Mouse (Mus musculus) kidney, postnatal 14 days (tissue): ENCODE measurements around the gene Col28a1.

Experiments used
- DNase-seq: peaks from one replicate; pipeline ENCODE4 v3.0.0; 2022; ENCODE audit warnings: mixed read lengths

Col28a1 gene

DNA sequence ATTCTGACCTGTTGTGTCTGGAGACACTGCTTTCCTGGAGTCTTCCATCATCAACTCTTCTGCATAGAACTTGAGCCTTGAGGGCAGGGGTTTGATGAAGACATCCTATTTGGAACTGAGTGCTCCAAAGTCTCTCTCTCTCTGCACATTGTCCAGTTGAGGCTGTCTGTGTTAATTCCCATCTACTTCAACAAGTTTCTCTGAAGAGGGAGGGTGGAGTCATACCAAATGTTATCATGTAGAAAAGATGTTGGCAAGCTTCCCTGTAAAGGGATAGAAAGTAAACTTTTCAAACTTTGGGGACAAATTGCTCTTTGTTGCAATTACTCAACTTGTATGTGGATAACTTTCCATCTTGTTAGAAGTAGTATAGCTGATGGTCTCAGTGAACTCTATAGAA is at the start of gene Col28a1:
Col28a1 (minus strand) TSS at position 101 of the 400 bp plus-strand sequence.
- no peak for DNase-seq

DNA sequence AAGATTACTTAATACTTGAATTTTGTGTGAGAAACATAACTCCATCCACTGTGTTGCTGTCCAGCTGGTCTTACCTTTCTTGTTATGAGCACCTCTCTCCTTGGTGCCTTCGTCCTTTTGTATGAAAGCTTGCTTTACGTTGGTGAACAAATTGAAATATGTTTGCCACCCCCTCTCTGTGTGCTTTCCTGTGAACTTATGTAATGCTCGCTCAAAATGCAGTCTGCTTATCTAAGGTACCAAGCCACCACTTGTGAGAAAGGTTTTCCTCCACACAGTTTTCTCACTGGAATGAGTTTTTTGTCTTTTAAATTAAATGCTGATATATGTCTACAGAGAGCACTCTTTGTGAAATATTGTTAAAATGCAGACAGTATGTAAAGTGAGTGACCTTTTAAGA is 36.2 kb upstream of the Col28a1 start:
- DNase-seq: no peak

DNA sequence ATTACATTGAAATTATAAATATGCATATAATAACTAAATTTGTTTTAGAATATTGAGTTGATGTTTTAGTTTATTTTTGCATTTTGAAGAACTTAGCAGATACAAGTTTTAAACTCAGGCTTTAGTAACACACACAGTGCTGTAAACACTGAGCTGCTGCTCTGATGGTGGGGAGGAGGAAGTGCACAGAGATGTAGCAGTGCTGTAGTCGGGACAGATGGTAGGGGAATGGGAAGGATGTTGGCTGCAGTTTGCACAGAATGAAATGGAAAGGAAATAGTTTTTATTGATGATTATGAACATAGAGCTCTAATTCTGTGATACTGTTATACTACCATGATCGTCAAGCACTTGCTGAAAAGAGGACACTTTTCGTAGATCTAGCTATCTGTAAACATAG is 34.6 kb upstream of the Col28a1 start:
- DNase-seq: no peak

DNA sequence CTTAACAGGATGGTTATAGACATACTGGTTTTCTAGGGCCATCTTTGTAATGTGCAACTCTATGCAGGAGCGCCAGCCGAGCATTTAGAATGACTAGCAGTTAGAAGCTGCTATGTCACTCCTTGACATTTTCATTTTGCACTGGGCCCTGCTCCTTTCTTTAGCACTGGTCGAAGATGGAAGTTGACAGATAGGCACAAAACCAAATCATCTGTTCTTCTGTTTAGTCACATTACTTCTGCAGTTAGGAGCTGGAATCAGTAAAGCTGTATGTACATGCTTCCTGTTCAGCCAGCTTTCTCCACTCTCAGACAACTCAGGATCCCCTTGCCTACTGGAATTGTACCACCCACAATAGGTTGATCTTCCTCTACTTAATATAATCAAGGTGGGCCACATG is 18.2 kb upstream of the Col28a1 start:
- DNase-seq: no peak

DNA sequence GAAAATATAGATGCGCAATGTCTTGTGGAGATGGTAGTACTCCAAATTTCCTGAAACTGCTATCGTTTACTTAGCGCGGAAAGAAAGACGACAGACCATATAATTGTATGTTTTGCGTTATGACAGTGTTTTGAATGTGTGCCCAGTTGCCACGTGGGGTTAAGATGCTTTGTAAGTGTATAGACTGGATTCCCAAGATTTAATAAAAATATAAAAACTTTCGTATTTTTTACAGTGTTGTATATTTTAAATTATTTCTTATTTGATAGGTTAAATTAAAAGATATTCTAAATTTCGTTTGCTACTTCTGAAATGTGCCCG is 17.4 kb upstream of the Col28a1 start:
- no peak for DNase-seq

DNA sequence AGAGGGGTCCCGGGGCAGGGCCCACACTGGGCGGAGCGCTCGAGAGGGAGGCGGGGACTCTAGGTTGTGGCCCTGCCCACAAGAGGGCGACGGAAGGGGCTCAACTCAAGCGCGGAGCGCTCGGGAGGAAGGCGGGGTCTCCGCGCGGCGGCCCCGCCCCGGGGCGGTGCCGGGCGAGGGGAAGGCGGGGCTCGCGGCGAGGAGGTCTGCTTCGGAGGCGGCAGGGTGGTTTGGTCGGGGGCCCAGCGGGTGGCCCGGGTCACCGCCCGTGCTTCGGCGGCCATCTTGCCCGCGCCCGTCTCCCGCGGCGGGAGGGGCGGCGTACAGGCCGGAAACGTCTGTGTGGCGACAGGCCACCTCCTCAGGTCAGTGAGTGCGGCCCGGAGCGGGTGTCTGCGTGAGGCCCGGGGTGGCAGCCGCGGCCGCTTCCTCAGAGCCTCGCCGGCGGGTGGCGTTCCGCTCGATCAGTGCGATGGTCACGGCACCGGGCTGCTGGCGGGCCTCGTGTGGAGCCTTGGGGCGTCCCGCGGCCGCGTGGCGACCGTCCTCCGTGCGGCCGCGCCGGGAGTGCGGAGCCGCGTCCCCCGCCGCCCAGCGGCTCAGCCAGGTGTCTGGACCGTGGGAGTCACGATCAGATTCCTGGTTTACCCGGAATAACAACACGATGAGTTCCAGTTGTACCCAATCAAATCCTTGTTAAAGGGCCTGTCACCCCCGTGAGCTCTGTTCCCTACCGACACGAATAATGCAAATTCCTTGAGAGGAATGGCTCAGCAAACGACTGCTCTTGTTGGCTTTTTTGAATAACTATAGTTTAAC is 16.8 kb upstream of the Col28a1 start, which contains the start of gene Mios:
Mios (plus strand) TSS at position 176 of the 819 bp plus-strand sequence.
- DNase-seq: peak; percentile 94

DNA sequence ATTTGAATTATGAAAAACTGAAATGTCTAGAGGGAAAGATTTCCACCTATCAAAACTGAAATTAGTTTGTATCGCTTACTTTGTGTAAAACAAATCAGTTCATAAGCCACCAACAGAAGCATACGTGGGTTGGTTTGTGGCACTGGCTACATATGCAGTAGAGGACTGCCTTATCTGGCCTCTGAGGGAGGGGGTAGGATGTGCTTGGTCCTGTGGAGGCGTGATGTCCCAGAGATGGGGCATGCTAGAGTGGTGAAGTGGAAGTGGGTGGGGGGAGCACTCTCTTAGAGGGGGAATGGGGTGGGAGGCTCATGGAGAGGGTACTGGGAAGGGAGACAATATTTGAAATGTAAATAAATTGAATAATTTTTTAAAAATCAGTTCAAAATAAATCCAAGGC is 2.5 kb downstream of the Col28a1 start:
- DNase-seq: no peak

DNA sequence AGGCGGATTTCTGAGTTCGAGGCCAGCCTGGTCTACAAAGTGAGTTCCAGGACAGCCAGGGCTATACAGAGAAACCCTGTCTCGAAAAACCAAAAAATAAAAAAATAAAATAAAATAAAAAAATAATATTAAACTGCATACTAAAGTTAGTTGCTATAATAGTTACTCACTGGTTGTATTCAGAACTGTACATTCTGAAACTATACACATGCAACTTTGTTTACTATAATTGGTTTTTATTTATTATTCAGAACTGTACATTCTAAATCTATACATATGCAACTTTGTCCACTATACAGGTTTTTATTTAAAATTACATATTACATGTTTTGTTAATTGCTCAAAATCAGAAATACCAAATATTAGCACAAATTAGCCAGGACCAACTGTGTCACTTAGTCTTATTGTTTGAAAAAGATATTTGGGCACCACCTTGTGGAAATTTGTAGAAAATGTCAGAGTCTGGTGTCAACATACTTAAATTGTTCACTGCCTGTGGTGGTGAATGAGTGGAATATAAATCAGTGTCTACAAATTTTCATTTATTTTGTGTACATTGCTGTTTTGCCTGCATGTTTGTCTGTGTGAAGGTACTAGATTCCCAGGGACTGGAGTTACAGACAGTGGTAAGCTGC is 3.7 kb downstream of the Col28a1 start:
- DNase-seq: no peak

DNA sequence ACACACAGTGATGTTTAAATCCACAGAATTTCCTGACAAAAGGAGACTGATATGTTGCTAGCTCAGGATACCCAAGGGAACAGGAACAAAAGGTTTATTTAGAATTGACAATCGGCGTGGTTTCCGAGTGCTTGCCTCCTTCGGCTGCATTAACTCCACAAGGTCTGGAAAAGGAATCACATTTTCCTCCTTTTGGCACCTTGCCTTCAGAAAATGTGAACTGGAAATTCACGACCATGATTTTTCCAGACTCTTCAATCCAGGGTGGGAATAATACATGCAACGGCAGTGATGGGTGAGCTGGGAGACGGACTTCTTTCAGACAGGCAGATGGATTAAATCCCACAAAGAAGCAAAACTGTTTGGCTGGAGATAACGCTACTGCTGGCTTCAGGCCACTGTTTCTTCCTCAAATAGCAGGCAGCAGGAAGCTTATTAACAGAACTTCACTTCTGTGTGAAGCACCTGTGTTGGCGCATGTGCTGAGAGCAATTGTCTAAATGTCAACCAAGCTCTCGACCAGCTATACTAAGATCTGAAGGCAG is 13.9 kb downstream of the Col28a1 start:
- DNase-seq: peak; percentile 8

DNA sequence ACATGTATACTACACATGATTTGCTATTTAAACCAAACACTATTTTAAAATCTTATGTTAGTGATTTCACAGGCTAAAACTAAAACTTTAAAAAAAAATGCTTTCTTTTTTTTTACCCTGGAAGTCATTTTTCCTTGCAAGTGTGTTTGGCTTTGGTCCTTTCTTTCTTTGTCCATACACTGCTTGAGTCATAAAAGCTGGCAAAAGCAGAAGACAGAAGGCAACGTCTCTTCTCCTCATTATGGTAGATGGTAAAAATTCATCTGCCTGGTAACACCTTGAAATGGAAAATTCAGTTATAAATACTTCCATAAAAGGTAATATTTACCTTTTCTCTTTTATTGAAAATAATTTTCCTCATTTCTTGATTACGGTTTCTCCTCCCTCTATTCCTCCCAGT is 16.3 kb downstream of the Col28a1 start:
- DNase-seq: no peak

DNA sequence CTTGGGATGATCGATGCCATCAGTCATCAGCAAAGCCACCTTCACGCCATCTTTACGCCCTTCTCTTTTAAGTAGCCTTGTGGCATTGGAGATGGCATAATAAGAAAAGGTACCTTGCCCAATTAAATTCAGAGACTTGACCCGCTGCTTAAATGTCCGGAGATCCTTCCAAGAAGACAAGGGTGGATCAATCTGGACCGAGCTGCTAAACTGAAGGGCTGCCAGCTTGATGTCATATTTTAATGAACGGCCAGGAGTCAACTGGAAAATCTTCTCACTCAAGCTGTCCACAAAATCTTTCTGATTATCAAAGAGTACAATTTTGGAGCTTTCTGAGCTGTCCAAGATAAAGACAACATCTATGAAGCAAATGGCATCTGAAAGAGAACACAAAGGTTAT is 17.1 kb downstream of the Col28a1 start:
- DNase-seq: no peak

DNA sequence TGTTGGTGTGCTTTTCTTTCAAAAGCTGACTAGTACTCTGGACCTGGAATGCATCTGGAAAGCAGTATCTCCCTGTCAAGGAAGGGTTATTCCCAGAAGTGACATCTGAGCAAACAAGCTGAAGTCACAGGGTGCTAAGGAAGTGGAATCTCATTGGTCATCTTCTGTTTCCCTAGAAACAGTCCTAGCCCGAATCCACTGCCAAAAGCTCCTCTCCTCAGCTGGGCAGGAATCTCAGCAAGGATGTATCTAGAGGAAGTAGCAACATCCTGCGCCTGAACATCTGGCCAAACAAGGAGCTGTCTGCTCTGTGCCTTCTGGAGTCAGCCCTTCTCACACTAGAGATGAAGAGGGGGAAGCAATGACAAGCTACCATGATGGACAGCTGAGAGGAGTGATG is 18.4 kb downstream of the Col28a1 start:
- DNase-seq: peak; percentile 22

DNA sequence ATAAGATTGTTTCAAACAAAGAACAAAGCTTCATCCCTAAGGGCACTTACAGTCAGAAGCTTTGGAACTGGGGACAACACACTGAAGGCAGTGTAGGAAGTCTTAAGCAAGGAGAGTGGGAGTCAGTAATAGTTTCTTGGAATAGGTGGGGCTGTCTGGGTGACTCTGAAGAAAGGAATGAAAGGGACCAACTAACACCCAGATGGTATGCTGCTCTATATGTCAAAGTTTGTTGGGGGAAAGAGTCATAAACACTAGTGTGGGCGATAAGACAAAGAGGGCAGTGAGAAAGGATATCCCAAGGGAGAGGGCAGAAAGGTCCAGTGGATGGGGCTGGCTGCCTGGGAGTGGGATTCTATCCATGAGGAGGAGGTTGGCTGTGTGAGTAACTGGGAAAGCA is 20.3 kb downstream of the Col28a1 start:
- DNase-seq: no peak

DNA sequence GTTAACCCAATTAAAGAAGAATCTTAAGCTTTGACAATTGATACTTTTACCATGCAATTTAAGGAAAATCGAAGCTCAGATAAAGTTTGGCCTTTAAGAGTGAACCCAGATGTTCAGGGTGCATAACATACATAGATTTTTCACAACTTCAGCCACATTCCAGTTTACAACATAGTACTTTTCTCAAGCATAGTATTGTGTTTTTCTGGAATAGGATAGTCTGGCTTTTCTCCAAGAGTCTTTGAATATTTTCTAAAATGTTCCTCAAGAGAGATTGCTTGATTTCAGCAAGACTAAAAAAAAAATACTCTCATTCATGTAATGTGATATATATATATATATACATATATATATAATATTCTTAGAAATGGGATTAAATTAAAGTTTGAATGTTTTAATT is 27.7 kb downstream of the Col28a1 start:
- no peak for DNase-seq

DNA sequence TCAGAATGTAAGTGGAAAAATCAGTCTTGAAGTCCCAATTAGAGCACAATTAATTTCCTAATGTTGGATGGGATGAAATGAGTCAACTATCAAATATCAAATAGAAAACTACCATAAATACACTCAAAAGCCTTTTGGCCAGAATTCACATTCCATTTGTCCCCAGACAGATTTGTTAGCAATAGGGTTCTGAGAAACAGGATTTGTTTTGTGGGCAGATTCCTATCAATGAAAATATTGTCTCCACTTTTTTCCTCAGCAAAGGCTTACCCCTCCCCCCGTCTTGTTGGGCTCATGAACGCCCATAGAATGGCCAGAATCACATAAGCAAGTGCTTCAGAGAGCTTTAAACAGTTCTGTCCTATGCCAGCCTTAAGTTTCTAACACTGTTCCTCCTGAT is 32.4 kb downstream of the Col28a1 start:
- DNase-seq: no peak

DNA sequence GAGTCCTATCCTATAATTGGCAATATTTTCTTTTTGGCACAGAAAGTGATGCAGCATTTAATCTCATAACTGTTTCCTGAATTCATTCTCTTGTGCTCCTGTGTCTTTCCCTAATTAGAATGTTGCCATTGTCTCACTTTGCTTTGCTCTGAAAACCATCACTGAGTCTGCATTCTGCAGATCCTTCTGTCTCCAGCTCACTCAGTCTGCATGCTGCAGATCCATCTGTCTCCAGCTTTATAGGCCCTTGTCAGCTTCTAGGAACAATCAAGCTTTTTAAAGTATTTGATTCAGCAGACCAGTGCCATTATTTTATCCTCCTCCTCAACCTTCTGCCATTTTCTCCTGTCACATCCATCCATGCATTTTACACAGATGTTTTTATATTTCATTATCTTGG is 35.3 kb downstream of the Col28a1 start:
- no peak for DNase-seq

DNA sequence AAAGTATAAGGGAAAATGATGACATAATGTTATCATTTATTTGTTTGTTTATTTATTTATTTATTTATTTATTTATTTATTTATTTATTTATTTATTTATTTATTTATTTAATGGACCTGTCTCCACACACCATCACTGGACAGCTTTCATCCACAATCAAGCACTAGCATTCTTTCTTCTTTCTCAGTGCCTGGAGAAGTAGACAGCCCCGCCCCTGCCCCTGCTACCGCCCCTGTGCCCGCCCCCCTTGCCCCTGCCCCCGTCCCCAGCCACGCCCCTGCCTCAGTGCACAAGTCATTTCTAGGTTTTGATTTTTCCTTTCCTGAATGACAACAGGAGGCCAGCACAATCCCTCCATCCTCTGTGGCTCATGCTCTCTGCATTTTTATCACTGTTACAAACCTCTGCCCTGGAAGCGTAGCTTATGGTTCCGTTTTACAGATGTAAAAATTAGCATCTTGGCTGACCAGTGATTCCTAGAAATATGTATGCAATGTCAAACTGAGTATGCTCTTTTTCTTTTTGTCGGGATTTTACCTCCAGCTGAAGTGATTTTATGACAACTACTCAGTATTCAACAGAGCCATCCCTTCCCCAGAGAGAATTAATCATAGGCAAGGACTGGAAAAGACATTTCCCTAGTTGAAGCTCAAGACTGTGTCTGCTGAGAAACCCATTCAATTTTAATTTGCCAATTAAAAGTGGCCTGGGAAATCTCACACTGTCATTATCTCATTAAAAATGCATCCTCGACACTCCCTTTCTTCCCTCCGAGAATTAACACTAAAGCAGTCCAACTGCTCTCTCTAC is 39.7 kb downstream of the Col28a1 start:
- no peak for DNase-seq

DNA sequence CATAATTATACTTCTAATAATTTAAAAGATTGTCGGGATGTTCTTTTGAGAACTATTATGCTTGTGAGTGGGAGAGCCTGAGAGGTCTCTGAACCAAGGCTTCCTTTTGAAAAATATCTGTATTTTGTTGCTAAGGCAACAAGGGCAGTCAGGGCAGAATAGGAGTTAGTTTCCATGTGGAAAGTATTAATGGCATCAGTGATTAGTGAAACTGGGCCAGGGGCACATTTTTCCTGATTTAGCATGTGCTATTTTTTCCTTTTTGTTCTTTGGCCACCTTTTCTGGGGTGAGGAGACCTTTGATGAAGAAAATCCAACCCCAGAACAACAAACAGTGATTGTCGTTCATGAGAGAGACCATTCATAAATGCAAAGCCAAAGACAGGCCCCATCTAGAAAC is 43.5 kb downstream of the Col28a1 start:
- no peak for DNase-seq

DNA sequence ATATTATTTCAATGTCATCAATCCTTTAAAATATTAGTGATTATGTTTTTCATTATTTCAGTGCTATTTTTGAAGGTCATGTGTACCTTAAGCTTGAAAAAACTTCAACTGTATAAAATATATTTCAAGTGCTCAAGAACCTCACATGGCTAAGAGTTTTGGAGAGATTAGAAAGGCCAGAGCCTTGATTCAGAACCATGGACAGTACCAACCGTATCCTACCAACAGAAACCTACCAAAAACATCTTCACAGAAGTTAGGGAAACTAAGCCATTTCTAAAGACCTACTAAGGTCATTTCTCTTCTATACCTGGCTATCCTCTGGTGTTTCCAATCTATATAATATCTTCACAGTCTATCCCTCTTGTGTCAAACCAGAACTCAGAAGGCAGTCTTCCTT is 50.5 kb downstream of the Col28a1 start:
- DNase-seq: peak; percentile 10

DNA sequence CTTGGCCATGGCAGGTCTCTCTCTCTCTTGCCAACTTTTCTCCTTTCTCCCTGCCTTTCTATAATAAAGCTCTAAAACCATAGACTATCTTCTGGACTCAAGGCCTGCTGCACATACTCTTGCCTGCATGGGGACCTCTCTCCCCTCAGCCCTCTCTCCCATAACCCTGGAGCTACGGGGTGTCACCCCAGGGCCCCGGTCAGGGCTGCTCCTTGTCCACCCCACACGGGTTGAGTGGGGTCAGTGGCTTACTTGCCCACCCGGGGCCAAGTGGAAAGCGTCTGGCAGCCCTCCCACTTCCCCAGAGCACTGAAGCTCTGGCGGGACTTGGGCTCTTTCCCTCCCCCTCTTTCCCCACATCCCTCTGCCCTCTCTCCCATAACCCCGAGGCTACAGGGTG is 62.3 kb downstream of the Col28a1 start:
- DNase-seq: no peak

DNA sequence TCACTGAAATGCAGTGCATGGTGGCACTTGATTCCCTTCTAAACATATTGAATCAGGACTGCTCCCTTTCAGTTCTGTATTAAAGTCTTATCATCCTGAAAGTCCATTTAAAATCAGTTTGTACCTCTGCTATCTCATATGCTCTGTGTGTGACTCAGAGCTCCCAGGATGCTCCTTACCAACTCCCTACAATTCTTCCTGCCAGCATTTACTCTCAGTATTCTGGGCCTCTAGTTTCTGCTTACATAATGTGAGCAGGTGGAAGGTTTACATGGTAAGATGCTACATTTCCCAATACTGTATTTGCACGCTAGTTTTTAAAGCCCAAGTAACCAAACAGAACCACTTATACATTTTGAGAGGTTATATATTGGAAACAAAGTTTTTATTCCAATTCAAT is 64.3 kb downstream of the Col28a1 start:
- DNase-seq: no peak

DNA sequence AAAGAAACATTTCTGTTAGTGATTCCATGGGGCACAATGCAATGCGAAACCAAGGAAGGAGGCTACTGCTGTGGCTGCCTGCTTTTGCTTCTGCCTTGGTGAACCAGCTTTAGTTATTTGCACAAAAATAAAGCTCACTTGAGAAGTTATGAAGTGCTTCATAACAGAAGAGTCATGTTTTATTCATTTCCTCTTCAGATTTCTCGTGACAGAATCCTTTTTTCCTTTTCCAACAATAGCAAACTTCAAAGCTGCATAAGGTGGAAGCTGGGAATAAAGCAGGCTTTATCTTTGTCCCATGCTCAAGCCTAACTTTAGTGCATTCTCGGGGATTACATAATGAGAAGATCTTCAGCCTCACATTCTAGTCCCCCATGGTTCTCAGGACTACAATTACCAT is 65.9 kb downstream of the Col28a1 start:
- DNase-seq: no peak

DNA sequence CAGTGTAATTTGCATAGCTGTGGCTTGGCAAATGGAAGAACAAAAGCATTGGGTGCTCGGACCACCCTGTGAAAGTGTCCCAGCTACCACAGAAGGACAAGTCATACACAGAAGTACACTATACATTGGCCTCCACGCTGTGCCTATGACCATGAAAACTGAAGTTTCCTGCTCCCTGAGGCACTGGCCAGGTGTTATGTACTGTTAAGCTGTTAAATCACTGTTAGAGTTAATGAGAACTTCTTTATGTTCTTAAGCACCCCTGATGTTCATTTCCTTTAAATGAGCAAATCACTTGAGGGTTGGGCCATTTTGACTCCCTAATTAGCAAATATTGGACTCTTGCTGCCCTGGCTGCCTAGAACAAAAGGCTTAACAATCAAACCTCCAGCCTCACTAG is 73.3 kb downstream of the Col28a1 start:
- no peak for DNase-seq

DNA sequence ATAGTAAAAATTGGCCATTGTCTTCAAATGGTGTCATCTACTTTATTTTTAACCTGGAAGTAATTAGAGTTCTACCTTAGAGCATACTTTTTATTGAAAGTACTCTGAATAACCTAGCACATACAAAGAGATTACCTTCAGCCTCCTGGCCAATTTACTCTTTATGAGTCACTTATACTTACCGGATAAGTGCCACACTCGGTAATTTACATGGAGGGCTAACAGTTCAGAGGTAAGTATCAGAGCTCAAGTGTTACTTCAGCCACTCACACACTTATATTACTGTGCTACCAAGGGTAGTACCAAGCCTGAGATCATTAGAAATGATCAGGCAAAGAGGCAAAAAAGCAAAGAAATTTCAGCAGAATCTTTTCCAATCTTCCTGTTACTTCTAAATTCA is 73.8 kb downstream of the Col28a1 start:
- no peak for DNase-seq
